Mouse (Mus musculus): ENCODE measurements around the gene Brpf3.

Gene Brpf3

DNA sequence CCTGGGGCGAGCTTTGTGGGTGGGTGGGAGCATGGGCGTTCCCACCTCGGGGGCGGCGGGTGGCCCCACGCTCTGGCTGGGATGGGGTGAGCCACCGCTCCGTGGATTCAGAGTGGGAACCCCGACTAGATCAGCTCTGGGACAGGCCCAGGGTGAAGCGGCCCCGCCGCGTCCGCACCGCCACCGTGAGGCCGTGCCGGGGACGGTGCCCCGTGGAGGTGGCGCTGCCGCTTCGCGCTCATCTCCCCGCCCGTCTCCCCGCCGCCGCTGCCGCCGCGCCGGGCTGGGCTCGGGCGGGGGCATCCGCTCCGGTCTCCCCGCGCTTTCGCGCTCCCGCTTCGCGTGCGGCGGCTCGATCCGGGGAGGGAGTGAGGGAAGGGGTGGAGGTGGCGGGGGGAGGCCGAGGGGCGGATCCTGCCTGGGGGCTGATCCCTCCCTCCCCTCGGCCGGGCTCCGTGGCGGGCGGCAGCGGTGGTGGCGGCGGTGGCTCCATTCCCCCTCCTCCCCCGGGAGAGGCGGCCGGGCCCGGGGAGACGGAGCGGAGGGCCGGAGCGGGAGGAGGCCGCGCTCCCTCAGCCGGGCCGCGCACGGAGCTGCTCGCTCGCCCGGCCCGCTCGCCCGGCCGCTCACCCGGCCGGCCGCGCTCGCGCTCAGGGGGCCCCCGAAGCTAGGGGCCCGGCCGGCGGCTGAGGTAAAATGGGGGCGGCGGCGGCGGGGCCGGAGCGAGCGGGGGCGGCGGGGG, at the start of gene Brpf3:
Gene Brpf3, plus strand, starts transcription at position 420 of the 742 bp plus-strand sequence.
- DNase-seq (ENCODE audit: low spot score in 2 of 2): peak; percentile 87

DNA sequence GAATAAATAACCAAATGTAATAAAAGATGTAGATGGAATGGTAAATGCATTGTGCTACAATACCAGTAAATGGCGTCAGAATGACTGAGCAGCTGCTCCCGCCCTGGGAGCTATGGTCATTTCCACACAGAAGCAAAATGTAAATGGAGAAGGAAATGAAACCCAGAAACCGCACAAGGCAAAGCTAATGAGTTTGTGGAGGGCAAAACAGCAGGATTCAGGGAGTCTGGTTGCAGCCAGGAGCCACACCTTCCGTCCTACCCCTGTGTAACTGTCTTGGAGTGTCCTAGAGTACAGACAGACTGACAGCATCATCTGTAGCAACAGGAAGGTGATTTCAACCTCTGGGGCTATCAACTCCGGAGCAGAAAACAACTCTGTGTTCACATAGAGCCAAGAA, 44.4 kb upstream of the Brpf3 start:
- no peak for DNase-seq (ENCODE audit: low spot score in 2 of 2)

DNA sequence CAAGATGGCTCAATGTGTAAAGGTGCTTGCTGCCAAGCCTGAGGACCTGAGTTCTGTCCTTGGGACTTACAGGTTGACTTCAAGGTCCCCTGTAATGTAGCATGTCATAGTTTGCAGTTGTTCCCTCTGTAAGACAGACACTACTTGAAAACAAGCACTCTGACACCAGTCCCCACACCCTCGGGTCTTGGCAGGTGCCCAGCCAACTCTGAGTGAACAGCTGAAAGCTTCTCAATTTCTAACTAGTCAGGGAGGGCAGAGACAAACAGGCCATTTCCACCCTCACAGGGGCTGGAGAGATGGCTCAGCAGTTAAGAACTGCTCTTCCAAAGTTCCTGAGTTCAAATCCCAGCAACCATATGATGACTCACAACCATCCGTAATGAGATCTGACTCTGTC, 43.4 kb upstream of the Brpf3 start:
- DNase-seq (ENCODE audit: low spot score in 2 of 2): no peak

DNA sequence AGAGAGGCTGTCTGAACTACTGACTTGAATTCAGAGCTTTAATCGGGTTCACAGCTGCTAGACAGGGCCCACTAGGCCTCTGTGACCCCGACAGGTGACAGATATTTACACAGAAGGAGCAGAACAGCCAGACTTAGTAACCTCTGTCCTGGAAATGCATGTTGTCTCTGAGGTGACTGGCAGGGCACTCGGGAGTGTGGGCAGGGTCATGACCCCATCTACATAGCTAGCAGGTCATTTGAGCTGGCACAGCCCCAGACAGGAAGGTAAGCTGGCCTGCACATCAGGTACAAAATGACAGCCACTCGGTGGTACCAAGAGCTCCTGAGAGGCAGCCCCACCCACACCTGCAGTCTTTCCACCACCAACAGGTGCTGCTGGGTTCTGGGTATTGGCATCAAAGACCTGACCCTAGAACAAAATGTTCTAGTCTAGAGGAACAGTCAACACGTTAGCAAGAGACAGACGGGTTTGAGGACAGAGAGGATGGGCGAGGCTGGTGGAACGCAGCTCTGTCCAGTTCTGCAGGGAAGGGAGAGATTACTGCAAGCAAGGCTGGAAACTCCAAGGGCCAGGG, 40.1 kb upstream of the Brpf3 start:
- no peak for DNase-seq (ENCODE audit: low spot score in 2 of 2)

DNA sequence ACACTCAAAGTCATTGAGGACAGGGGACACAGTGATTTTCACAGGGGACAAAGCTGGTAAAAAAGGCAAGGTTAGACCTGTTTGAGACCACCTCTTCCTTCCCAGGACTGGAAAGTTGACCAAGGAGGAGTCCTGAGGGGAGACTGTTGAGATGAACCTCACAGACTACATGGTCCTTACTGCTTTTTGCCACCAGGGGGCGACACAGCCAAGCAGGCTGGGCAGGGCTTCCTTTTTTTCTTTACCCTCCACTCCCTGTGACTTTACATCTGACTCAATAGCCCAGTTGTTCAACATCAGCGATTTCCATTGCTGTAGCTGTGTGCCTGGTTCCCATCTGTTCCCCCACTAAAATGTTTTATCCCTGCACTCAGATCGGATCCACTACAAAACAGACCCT, 39.0 kb upstream of the Brpf3 start:
- peak; percentile 76 to 88 for DNase-seq (ENCODE audit: low spot score in 2 of 2)

DNA sequence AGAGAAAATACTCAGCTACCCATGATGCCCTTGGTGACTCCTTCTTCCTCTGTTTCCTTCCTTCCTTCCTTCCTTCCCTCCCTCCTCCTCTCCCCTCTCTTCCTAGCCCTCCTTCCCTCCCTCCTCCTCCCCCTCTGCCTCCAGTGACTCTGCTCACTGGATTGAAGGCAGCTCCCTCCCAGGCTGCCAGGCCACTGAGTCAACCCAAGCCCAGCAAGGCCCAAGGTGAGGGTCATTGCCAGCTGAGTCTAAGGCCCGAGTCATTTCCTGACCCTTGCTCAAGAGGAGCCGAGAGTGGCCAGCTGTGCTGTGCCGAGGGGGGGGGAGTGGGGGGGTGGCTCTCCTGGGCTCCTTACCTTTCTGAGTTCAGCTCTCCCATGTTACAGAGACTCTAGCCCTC, 34.7 kb upstream of the Brpf3 start:
- DNase-seq (ENCODE audit: low spot score in 2 of 2): no peak

DNA sequence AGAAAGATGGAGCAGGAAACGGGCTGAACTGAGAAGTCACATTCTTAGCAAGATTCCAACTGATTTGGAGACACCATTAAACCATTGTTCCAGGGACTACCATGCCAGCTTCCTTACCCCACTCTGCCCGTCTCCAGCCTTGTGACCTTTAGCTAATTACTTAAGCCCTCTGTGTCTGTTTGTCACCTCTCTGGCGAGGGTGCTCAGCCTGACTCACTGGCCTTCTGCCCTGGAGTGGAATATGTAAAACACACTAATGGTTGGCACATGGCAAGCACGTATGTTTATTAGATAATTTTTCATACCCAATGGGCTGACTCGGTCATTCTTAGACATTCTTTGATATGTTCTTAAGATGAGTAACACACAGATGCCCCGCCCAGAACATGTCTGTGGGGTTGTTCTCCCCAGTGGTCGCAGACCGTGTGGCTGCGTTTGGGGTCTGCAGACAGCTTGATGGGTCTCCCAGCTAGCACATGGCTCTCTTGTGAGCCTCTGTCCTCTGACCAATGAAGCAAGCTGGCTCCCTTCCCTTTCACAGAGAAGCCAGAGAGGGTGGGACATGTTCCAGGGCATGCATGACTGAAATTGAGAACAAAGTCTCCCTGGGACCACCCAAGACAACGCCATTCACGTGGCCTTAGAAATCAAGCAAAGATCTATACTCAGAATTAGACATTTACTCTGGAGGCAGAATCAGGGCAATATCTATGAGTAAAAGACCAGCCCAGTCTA, 33.9 kb upstream of the Brpf3 start:
- DNase-seq (ENCODE audit: low spot score in 2 of 2): no peak

DNA sequence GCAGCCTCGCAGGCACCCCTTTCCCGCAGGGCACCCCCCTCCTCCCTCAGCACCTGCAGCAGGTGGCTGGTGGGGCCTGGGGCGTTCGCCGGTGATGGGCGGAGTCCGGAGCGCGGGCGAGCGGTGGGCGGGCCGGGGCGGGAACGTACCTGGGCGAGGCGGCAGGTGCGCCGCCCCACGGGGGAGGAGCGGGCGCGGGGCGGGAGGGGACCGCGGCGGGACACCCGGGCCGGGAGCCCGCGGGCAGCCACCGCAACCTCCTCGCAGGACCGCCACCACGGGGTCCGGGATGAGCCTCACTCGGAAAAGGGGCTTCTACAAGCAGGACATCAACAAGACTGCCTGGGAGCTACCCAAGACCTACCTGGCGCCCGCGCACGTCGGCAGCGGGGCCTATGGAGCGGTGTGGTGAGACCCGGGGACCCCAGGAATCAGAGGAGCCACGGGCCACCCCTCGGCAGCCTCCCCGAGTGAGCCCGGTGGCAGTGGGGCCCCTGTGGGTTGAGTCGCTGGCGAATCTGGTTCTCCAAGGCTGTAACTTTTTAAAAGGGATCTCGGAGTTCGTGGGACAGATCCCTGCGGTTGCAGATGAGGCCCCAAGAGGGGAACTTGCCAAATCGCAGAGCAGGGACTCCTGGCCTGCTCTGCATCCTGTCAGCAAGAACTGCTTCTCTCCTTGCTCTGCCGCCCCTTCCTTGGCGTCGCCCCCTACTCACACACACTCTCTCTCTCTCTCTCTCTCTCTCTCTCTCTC, 31.6 kb upstream of the Brpf3 start, which contains the start of gene Mapk13:
Gene Mapk13, plus strand, starts transcription at position 177 of the 754 bp plus-strand sequence.
- no peak for DNase-seq (ENCODE audit: low spot score in 2 of 2)

DNA sequence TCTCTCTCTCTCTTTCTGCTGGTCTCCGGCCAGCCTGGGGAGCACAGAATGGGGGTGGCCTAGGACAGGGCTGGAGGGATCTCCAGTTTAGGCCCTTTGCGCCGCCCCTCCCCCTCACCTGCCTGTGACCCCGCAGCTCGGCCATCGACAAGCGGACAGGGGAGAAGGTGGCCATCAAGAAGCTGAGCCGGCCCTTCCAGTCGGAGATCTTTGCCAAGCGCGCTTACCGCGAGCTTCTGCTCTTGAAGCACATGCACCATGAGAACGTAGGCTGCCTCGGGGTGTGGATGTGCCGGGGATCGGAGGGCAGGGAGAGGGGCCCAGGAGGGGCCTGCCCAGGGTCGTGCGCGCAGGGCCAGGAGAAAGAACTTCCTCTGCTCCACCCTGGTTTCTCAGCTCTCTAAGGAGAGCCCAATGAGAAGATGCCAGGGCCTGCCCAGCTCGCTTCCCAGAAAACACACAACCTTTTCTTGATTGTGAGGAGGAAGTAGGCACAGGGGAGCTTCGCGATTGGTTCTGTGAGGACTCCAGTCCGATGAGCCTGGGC, 30.9 kb upstream of the Brpf3 start:
- DNase-seq (ENCODE audit: low spot score in 2 of 2): no peak

DNA sequence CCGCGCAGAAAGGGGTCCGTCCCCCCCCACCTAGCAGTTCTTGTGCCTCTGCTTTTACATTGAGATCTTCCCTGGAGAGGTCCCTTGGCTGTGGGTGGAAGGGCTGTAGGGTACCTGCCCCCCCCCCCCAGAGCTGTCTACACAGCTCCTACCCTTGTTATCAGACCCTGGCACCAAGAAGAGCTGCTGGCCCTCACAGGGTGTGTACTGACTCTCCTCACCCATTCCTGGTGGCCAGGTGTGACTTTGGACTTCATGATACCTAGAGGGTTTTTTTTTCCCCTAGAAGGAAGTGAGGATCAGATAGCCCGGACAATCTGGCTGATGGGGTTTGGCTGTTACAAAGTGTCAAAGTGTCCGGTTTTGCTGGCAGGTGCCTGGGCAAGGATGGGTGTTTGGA, 29.6 kb upstream of the Brpf3 start:
- DNase-seq (ENCODE audit: low spot score in 2 of 2): no peak

DNA sequence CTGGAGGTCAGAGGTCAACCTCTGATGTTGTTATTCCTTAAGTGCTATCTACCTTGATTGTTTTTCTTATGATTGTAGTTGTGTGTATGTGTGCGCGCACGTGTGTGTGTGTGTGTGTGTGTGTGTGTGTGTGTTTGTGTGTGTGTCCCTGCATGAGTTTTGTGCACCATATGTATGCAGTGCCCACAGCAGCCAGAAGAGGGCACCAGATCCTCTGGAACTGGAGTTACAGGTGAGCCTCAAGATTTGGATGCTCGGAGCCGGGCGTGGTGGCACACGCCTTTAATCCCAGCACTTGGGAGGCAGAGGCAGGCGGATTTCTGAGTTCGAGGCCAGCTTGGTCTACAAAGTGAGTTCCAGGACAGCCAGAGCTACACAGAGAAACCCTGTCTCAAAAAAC, 26.6 kb upstream of the Brpf3 start:
- DNase-seq (ENCODE audit: low spot score in 2 of 2): peak in 1 of 2 experiments; percentile 47

DNA sequence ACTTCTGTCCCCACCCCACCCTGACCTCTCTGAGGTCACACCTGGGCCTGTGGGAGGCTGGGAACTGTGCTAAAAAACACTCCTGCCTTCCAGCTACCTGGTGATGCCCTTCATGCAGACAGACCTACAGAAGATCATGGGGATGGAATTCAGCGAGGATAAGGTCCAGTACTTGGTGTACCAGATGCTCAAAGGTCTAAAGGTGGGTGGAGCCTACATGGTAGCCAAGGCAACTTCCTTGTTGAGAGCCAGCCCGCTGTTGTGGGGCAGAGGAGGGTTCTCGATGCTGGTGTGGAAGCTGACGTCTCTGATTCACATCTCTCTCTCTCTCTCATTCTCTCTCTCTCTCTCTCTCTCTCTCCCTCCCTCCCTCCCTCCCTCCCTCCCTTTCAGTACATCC, 25.7 kb upstream of the Brpf3 start:
- DNase-seq (ENCODE audit: low spot score in 2 of 2): no peak

DNA sequence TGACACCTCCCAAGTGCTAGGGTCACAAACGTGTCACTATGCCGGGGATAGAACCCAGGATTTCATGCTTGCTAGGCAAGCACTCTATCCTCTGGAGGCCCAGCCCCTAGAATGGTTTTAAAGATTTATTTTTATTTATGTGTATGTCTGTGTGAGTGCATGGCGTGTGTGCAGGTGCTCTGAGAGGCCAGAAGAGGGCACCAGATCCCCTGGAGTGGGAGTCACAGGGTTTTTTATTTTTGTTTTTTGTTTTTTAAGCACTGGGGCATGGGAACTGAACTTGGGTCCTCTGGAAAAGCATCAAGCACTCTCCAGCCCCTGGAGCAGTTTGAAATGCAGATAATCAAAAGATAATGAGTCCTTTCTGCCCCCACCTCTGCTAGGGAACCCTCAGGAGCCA, 24.1 kb upstream of the Brpf3 start:
- peak in 1 of 2 experiments; percentile 50 for DNase-seq (ENCODE audit: low spot score in 2 of 2)

DNA sequence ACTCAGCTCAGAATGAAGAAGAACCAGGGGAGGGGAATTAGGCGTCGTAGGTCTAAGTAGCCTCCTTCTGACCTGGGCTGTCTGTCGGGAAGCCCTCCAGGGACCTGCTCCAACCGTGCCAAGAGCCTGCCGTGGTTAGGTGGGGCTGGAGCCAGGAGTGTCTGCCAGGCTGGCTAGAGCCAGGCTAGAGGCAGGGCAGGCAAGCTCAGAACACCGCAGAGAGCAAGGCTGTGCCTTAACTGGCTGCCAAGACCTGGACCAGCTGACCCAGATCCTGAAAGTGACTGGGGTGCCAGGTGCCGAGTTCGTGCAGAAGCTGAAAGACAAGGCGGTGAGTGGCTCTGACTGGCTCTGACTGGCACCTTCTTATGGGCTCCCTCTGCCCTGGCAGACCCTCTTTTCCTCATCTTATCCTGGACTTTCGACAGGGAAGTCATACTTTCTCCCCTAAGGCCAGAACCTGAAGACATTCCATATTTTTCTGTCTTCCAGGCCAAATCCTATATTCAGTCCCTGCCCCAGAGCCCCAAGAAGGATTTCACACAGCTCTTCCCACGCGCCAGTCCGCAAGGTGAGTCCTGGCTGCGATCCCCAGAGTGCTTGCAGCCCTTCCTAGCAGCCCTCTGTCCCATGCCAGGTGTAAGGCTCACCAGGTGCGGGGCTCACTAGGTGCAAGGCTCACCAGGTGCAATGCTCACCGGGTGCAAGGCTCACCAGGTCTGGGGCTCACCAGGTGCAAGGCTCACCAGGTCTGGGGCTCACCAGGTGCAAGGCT, 23.5 kb upstream of the Brpf3 start:
- DNase-seq (ENCODE audit: low spot score in 2 of 2): no peak

DNA sequence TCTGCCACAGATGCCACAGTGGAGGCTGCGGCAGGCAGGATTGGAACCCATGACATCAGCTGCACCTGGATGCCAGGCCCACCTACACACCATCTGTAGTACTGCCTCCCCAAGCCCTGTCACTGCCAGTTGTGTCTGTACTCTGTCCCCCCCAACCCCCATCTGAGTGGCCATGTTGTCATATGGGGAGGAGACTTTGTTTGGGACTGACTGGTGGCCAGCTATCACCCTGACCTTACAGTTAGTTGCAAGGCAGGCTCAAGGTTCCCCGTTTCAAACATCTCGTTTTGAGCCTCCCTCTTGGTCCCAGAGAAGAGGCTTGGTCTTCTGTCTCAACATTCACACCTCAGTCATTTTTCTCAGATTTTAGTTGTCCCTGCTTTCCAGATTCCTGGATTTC, 21.2 kb upstream of the Brpf3 start:
- no peak for DNase-seq (ENCODE audit: low spot score in 2 of 2)

DNA sequence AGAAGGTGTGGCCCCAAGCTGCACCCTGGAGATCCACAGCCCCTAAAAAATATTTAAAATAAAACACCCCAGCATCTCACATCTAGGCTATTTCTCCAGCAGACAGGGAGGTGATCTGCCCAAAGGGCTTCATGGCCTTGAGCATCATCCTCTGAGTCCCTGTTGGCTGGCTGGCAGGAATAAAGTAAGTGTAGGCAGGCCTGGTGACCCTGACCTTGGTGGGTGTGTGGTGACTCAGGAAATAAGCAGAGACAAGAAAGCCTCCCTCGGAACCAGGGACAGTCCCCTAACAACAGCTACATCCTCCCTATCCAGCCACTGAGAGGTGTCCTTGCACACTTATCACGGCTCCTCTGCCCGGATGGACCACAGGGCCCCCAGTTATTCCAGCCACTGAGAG, 20.1 kb upstream of the Brpf3 start:
- DNase-seq (ENCODE audit: low spot score in 2 of 2): no peak

DNA sequence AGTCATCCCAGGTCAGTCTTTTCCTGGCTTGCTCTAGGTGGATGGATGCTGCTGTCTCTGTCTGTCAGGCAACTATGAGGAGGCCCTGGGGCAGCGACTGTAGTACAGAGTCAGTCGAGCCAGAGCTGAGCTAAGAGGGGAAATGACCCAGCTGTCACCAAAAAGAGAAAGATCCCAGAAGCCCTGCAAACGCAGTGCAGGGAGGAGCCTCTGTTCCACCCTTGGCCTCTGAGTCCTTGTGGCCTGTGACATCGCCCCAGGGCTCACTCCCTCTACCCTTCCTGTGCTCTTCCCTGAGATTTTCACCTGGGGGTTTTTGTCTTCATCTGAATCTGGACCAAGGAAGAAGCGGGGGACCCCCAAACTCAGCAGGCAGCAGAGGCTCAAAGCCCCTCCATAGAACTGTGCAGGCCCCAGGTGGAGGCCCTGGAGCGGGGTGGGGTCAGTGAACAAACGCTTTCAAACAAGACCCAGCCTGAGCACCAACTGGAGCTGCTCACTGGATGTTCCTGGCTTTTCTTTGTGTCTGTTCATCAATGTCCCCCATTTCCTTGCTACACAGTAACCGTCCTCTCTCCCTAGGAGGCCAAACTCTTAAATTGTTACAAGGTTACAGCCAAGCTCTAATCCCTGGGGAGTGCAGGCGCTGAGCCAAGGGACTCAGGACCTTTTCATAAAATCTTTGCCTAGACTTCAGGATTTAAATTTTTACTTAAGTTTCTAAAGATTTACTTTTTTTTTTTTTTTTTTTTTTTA, 19.4 kb upstream of the Brpf3 start:
- DNase-seq (ENCODE audit: low spot score in 2 of 2): no peak

DNA sequence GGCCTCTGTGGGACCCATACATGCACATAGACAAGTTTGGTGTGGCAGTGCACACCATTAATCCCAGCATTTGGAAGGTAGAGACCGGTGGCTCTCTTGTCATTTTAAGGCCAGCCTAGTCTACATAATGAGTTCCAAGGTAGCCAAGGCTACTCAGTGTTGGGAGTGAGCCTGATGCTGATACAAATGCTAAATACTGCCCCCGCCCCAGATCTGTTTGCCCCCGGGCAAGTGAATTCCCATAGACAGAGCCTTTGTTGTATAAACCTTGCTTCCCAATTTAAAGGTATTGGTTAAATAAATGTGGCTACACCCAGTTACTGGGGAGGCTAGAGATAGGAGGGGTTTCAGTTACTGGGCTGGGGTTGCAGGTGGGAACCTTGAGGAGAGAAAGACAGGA, 15.9 kb upstream of the Brpf3 start:
- DNase-seq (ENCODE audit: low spot score in 2 of 2): no peak

DNA sequence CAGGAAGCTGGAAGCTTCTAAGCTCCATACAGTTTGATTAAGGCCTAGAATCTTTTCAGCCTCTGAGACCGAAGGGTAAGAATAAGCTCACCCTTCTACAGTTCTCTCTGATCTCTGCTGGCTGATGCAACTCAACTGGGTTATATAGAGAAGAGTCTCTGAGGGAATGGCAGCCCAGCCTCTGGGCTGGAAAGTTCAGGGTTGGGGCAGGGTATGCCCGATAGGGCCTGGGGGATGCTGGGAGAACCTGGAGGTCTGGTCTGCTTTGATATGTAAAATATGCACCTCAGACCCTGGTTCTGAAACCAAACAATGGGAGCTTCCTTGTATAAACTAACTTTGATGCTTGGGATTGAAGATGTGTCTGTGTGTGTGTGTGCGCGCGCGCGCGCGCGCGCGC, 13.4 kb upstream of the Brpf3 start:
- no peak for DNase-seq (ENCODE audit: low spot score in 2 of 2)

DNA sequence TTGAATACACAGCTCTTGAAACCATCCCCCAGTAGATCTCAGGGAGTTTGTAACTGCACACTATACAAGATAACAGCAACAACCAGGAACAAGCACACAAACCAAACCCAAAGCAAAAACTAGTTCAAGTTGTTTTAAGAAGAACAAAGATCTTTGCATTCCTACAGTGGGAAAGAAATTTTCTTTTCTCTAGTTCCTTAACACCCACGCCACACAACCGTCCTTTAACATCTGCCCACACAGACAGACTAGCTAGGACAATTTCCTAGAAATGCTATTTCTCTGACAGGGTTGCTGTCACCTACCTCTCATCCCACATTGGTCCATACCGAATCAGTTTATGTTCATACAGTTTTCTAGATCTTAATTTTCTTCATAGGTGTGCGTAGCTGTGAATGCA, 3.9 kb upstream of the Brpf3 start:
- DNase-seq (ENCODE audit: low spot score in 2 of 2): no peak

Data from spleen, postnatal 10 days (tissue).